Mouse (Mus musculus): Measurements from ENCODE around the gene Morc3. TPM values are rescaled to one million over a fixed set of nuclear protein-coding genes. Genes with fewer than 3 reads are reported as not detected.
"Not testable (repeated sequence)": the region's sequence is repeated elsewhere in the genome, so short reads cannot be mapped to it uniquely, and the experiment has no call there.

Gene Morc3
- polyA plus RNA-seq, 2 experiments from 2014 or later: 71.8 to 98.2 TPM

DNA sequence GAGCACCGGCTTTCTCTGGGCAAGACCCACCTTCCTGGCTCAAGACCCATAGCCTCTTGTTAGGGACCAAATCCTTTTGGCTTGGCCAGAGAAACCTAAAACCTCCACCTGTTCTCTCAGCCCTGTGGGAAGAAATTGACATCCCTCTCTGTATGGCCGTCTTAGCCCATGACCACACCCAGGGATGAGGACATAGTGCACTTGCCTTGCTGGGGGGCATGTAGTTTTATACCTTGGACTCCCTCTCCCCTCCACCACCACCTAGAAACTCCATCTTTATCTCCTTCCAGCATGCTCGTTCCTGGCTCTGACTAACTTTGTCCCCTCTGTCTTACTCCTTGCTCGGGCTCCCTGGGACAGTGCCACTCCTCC is 12.6 kb upstream of the Morc3 start:
- ATAC-seq: no peak

DNA sequence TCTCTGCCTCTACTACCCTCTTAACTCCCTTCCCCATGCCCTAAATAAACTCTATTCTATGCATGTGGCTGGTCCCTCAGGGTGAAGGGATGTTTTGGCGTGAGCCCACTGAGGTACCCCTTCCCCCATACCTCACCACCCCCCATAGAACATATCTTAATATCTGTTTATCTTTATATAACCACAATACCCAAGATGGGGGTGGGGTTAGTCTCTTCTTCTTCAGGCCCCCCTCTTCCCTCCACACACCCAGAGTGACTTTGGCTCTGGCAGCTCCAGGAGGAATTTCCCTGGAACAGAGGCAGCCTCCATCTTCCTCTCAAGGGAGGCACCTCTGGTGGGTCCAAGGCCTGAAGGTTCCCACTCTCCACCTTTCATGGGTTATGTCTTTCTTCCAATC is 11.9 kb upstream of the Morc3 start:
- no peak for ATAC-seq

- ATAC-seq: no peak
Observed at GRCm38 (mm10) chr16:93821706-93822105, 10.2 kb upstream of the Morc3 start.

DNA sequence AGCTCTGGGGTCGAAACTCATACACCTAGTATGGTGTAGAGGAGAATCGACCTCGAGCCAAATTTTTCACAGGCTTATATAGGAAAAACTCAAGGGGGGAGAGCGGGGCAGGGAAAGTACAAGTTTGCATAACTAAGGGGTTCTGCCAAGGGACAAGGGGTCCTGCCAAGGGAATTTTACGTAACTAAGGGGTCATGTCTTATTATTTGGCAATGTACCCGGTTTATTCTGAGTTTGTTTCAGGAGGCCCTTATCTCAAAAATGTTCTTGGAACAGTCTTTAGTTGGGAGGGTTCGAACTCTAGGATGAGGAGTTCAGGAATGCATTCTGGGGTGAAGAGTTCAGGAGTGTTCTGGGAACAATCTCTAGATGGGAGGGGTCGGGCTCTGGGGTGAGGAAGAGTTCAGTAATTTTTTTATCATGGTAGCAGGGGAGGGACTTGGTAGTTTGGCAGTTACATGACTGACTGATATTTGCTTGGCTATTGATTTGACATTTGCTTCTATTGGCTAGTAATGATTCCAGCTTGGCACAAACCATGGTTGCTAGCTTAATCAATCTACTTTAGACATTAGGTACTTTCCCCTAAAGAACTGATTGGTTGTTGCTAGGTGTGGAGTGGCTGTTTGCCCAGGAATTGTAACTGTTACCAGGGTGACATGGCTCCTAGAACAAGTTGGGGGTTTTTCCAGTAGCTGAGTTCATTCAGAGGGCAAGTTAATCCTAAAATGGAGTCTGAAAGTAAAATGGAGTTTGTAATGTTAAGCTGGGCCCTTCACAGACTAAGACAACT is 9.3 kb upstream of the Morc3 start:
- not testable (repeated sequence) for ATAC-seq

GRCm38 (mm10) chr16:93824799-93825198 is 7.1 kb upstream of the Morc3 start:
- no peak for ATAC-seq

- no peak for ATAC-seq
Observed at GRCm38 (mm10) chr16:93825463-93825862, 6.5 kb upstream of the Morc3 start.

GRCm38 (mm10) chr16:93826054-93826453 is 5.9 kb upstream of the Morc3 start:
- no peak for ATAC-seq

DNA sequence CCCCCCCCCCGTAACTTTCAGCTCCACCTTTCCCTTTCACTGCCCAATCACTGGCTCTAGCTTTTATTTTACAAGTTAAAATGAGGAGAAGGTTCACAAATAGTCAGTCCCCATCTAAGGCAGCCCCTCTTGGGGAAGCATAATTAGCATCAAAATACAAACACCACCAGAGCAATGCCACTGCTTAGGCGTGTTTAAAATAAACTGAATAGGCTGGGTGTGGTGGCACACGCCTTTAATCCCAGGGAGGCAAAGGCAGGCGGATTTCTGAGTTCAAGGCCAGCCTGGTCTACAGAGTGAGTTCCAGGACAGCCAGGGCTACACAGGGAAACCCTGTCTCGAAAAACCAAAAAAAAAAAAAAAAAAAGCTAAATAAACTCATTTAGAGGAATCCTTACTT is 5.4 kb upstream of the Morc3 start:
- ATAC-seq: not testable (repeated sequence)

DNA sequence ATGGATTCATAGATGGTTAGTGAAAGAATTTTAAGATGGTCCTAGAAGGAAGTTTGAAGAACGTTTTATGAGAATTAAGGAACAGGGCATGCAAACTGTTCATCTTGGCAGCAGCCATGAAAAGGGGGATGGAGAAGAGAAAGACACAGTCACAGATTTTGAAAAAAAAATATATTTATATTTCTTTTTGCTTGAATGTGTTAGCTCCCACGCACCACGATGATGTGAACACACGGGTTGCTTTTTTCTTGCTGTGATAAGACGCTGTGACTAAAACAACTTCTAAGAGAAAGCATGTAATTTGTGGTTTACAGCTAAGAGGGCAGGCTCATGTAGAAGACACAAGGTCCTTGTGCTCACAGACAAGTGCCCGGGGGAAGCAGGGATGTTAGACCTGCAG is 5.0 kb upstream of the Morc3 start:
- ATAC-seq: no peak

DNA sequence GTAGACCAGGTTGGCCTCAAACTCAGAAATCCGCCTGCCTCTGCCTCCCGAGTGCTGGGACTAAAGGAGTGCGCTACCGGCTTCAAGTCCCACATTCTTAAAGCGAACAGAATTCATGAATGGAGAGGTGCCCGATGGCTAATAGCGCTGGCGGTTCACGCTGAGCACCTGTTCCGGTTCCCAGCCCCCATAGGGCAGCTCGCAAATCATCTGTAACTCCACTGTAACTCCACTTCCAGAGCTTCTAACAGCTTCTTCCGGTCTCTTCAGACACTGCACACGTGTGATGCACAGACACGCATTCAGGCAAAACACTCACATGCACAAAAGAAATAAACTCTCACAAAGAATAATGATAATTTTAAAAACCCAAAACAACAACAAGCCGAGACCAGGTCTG is 2.4 kb upstream of the Morc3 start:
- ATAC-seq: no peak

GRCm38 (mm10) chr16:93830071-93830470 is 1.9 kb upstream of the Morc3 start:
- no peak for ATAC-seq

DNA sequence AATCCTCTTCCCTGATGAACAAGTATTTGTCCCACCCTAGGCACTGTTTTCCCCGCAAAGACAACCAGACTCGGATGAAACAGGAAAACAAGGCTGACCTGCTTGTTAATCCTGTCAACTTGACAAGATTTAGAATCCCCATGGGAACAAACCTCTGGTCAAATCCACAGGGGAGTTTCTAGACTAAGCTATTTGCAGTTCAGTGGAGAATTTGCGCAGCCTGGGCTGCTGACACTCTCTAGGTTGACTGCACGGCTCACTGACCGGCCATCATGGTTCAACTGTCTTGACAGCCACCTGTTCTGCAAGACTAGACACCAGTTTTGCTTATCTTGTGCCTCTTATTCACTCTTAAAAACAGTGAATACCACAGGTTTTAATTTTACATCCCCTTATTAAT is 1.0 kb upstream of the Morc3 start:
- no peak for ATAC-seq

GRCm38 (mm10) chr16:93832451-93833276 is 743 bp downstream of the Morc3 start:
- peak; percentile 33 for ATAC-seq

DNA sequence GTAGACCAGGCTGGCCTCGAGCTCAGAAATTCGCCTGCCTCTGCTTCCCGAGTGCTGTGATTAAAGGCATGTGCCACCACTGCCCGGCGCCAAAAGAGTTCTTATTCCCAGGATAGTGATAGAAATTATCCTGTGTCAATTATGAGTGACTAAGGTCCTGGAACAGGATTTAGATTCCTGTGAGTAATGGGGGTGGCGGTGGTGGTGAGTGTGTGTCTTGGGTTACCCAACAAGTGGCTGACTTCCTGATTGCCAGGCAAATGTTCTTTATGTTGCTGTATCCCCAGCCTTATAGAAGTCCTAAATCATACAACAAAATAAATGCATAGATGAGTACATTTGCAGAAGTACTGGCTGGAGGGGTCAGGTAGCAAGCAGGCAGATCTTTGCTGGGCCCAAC is 1.6 kb downstream of the Morc3 start:
- ATAC-seq: no peak

- ATAC-seq: no peak
Observed at GRCm38 (mm10) chr16:93834076-93834475, 2.2 kb downstream of the Morc3 start.

GRCm38 (mm10) chr16:93839049-93839448 is 7.1 kb downstream of the Morc3 start:
- no peak for ATAC-seq

DNA sequence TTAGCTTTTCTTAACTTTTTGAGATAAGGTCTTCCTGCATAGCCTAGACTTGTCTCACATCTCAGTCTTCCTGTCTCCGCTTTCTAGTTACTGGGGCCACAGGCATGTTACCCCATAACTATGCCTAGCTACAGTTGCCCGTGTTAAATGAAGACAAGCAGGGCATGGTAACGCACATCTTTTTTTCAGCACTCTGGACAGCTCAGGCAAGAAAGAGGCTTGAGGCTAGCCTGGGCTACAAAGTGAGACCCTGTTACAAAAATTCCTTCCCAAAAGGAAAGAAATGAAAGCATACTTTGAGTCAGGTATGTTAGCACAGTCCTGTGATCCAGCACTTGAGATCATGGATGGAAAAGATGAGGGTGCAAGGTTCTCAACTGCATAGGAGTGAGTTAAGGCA is 18.6 kb downstream of the Morc3 start:
- ATAC-seq: no peak

DNA sequence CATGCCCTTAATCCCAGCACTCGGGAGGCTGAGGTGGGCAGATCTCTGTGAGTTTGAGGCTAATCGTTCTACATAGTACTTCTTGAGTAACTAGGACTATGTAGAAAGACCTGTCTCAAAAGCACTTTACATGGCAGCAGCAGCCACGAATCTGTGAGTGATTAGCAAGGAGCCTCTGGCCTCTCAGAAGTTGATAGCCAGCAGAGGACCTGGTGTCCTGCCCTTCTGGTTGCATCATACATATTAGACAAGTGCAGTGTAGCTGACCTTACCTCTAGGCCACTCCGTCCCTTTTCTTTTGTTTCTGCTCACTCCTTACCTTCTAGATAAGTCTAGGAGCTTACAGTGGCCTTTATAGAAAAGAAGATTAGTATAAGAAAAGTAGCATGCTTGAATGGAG is 28.0 kb downstream of the Morc3 start:
- no peak for ATAC-seq

GRCm38 (mm10) chr16:93860686-93861085 is 28.8 kb downstream of the Morc3 start:
- no peak for ATAC-seq

DNA sequence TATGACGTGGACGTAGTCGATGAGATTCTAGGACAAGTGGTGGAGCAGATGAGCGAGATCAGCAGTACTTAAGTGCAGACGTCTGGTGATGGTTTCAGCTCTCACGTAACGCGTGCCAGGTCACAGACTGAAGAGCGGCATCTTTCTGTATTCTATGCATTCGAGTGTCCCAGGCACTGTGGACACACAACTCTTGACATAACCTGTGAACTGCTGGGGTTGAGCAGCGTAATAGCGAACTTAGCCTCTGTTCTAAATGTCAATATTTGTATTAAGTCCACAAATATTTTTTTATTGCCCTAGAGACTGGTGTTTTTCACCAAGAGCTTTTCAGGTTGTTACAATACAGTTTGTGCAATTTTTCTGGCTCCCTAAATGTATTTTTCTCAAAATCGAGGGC is 42.9 kb downstream of the Morc3 start:
- ATAC-seq: no peak

DNA sequence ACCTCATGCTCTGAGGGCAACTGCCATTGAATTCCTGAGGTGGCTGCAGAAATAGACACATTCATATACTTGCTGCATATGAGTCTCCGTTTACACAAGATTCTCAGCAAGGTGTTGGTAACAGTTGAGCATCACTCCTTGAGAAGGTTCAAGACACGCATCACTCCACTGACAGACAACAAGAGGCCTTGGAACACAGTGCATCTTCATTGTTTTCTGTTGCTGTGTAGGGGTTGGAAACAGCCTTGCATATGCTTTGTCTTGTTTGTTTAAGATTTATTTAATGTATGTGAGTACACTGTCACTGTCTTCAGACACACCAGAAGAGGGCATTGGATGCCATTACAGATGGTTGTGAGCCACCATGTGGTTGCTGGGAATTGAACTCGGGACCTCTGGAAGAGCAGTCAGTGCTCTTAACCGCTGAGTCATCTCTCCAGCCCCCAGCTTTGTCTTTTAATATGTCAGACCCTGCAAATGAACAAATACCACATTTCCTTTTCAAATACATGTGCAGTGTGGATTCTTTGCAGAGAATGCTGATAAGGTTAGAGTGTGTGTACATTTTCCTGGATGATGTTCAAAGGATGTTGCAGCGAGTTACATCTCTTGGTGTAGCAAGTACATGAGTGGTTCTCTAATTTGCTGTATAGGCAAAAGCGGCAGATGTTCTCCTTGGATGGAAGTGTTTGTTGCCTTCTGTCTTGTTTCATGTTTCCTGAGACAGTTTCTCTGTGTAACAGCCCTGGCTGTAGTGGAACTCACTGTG is 45.9 kb downstream of the Morc3 start:
- ATAC-seq: no peak

DNA sequence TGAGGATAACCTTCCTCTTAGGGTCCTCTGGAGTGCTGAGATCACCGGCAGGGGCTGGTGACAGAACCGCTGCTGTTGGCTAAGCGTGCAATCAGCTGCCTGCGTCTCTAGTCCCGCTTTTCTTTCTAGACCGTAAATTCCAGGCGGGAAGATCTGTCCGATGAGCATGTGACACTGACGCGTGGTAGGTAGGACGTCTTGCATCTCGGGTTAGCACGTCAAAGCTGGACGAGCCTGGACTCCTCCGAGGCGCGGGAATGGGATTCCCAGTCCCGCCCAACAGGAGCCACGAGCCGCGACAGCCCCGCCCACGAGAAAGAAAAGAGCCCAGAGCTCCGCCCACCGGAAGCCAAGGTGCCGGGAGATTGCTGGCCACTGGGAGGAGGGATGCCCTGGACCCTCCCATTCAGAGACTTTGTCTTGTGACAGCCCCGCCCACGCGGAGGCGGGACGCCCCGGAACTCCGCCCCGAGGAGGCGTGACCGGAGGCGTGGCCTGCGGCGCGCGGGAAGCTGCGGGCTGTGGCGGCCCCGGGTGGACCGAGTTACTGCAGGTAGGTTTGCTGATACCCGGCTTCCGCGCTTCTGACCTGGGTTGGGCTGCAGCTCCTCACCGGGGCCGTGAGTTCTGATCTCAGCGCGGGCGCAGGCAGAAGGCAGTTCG is 51.6 kb downstream of the Morc3 start, which contains the start of gene Chaf1b:
Chaf1b (plus strand) TSS at position 479 of the 663 bp plus-strand sequence.
- peak; percentile 91 for ATAC-seq

Measured in activated CD4-positive, CD25-positive, alpha-beta regulatory T cell, adult 4 months (primary cell).